Mouse (Mus musculus) lung, postnatal 25 days (tissue): ENCODE measurements at regions not wholly inside any gene's neighbourhood (a gene's known extent, or its start where the extent isn't known, plus 50 kb on each side); places are given as distances from the start of the nearest gene placed in this dataset.

ENCODE experiments used
- DNase-seq: peaks from one replicate; pipeline ENCODE4 v3.0.0; 2022; ENCODE audit warnings: low spot score

DNA sequence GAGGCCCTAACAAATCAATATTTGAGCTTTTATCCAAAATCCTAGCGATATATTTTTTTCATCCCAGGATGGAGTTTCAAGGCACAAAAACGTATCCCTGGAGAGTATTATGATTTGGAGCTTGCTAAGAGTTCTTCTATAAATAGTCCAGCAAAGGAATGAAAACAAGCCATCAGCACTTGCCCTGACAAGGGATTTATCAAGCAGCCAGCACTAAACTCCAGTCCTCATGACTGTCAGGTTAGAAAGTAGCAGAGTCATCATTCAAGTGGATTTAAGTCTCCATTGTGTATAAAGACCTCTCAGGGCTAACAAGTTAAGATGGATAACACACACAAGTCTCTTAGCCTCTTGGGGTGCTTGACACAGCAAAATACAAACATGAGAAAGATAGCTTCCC is 148.6 kb upstream of the Ust start:
- no peak for DNase-seq

GRCm38 (mm10) chr10:8658934-8659294 is 140.3 kb upstream of the Ust start:
- DNase-seq, result peak; percentile 16

DNA sequence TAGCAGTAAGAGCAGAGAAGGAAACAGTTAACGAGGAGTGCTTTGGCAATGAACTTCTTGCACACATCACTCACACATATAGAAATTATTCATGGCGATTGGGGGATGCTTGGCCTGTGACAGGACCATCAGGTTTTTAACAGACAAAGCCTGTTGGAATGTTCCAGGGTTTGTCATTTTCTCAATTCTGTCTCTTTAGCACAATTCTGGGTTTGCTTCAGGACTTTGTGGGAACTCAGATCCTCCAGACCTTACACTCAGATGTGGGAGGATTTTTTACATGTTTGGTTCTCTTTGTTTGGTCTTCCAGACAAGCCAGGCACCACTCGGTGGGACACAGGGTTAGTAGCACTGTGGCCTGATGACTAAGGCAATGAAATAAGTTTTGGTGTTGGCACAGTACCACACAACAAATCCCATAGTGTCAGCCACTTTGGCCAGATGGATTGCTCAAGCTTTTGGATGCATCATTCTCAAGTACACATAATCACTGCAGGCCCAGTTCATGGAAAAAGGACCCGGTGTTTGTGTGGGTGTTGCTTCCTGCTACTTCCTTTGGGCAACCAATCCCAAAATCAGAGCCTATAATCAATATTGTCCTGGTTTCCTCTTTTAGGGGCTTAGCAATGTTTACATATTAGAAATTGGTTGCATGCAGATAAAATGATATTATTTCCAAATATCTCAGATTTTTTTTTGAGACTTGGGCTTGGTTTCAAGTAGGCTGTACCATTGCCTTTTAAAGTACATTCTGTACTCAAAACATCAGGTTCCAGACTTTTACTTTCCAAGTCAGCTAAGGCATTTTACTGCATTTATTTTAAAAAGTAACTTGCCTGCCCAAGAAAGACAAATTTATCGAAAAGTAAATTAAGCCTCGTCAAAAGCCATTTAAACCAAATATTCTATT is 139.7 kb upstream of the Ust start:
- DNase-seq, result peak; percentile 57

DNA sequence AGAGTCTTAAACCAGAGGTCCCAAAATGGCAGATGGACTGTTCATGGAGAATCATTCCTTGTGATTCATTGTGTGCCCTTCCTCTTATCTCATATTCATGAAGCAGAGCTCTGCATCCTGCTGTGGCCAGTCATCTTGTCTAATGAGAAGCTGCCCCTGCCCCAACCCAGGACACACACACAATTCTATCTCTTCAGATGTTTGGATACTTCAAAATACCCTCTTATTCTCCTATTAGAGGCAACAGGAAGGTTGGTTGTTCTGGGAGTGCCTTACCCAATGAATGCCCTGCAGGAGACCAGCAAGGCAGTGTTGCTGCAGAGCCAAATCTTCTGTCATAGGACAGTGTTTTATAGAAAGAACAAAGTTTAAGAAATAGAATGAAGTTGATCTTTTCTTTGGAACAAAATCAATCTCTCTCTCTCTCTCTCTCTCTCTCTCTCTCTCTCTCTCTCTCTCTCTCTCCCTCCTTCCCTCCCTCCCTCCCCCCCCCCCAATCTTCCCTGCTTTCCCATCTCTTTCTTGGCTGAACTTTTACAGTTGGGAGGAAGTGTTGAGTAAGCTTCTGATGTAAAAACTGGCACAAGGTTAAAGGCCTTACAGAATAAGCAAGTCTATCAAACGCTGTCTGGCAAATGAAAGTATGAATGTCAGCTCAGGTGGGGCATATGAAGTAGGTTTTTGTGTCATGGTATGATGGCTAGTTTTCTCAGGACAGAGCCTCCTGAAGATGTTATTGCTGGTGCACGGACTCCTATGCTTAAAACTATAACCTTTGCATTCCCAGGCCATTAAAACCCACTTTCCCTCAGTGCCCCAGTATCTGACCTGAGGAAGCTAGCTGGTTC is 138.8 kb upstream of the Ust start:
- peak; percentile 9 for DNase-seq

GRCm38 (mm10) chr10:8653651-8654050 is 135.0 kb upstream of the Ust start:
- no peak for DNase-seq

DNA sequence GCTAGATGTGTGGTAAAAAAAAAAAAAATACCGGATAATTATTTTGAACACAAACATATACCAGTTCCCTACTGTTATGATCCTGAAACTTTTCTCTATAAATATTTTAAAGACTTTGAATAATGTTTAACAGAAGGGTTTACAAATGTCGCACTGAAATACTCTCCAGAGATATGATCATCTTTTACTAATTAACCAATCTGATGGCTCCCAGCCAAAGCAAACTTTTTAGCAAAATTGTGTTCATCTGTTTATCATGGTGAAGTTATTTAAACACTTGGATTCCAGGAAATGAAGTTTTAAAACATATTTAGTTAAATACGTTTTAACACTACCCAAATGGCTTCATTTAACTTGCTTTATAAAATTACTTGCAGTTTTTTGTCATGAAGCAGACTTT is 123.6 kb upstream of the Ust start:
- DNase-seq, result no peak

GRCm38 (mm10) chr10:8624229-8624911 is 105.7 kb upstream of the Ust start:
- DNase-seq, result no peak

- no peak for DNase-seq
Observed at GRCm38 (mm10) chr10:8618676-8619075, 100.1 kb upstream of the Ust start.

DNA sequence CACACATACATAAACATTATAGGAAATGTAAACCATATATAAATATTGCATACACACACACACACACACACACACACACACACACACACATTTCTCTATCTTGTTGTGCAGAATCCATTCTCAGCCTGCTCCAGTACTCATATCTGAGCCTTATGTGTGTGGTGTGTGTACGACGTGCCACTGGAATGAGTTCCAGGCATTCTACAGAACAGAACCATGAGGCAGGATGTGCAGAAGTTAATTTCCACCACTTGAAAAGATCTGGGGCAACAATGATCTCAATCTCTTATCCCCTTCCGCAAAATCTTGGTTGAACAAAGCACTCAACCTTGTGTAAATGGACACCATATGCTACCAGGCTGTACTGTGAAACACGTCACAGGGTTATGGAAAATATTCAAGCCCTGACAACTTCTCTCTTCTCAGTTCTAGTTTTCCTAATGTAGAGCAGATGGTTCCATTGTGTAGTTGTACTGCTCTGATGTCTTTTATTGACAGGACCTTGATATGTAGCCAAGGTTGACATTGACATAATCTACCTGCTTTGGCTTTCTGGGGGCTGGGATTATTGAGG is 96.9 kb upstream of the Ust start:
- DNase-seq, result no peak

- no peak for DNase-seq
Observed at GRCm38 (mm10) chr10:8589871-8590533, 71.4 kb upstream of the Ust start.

- DNase-seq, result no peak
Observed at GRCm38 (mm10) chr10:8589106-8589505, 70.5 kb upstream of the Ust start.

DNA sequence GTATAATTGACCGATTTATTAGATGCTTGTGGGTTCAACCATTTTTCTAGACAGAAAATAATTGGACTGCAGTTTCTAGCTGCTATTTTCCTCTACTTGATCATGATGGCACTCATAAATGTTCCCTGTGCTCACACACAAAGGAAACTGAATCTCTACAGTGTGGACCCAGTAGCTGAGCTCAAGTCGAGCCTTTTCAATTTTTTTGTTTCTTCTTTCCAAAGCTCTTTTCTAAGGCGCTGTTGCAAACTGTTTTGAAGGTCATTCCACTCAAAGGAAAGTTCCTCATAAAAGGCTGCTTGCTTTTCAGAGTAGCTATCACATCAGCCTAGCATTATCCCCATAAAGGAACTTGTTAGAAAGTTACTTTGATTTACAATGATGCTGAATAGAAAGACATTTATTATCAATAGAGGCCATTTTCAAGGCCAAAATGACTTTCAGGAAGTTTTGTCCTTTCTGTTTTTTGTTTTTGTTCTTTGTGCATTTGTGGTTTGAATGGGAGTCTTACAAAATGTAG is 65.8 kb upstream of the Ust start:
- no peak for DNase-seq

GRCm38 (mm10) chr10:8583552-8584388 is 65.1 kb upstream of the Ust start:
- DNase-seq, result no peak

- DNase-seq, result no peak
Observed at GRCm38 (mm10) chr10:8580298-8580697, 61.7 kb upstream of the Ust start.

- no peak for DNase-seq
Observed at GRCm38 (mm10) chr10:8577642-8578356, 59.2 kb upstream of the Ust start.
